Mouse (Mus musculus) kidney, postnatal 0 days (tissue): Measurements from ENCODE around the gene Notch2. TPM values are rescaled to one million over a fixed set of nuclear protein-coding genes. Genes with fewer than 3 reads are reported as not detected.

Experiments used
- ATAC-seq: fragments of 200-750 bp; cut with Nextera tagmentation; replicated peaks from 2 replicates; pipeline ENCODE4 v1.8.0; 2017; ENCODE audit warnings: low read depth, moderate number of reproducible peaks, moderate TSS enrichment, moderate library complexity; ENCODE audit not compliant: low FRiP score
- DNase-seq: peaks from one replicate; pipeline ENCODE4 v3.0.0-alpha.2; 2016; ENCODE audit warnings: low spot score
- H3K27ac ChIP-seq: fragments of 300-500 bp; sonication (generic); 2 replicates; pipeline ENCODE4 v1.5.1; 2014; ENCODE audit warnings: mild to moderate bottlenecking
- H3K27me3 ChIP-seq: fragments of 300-500 bp; sonication (generic); 2 replicates; pipeline ENCODE4 v1.6.1; 2014; ENCODE audit warnings: low read length, mixed read lengths; ENCODE audit not compliant: insufficient read depth
- H3K36me3 ChIP-seq: fragments of 300-500 bp; sonication (generic); 2 replicates; pipeline ENCODE4 v1.6.1; 2014; ENCODE audit warnings: low read length, mixed read lengths; ENCODE audit not compliant: insufficient read depth
- H3K4me1 ChIP-seq: fragments of 300-500 bp; sonication (generic); replicated peaks from 2 replicates; pipeline ENCODE4 v1.6.1; 2014; ENCODE audit warnings: antibody characterized with exemption, low read length, mixed read lengths; ENCODE audit not compliant: insufficient read depth
- H3K4me2 ChIP-seq: fragments of 300-500 bp; sonication (generic); 2 replicates; pipeline ENCODE4 v1.6.1; 2014; ENCODE audit warnings: mild to moderate bottlenecking, low read length, moderate library complexity, mixed read lengths
- H3K4me3 ChIP-seq: fragments of 300-500 bp; sonication (generic); replicated peaks from 2 replicates; pipeline ENCODE4 v1.5.1; 2014; ENCODE audit warnings: low read depth, low read length
- H3K9ac ChIP-seq: fragments of 300-500 bp; sonication (generic); 2 replicates; pipeline ENCODE4 v1.6.1; 2014; ENCODE audit warnings: low read depth, low read length
- H3K9me3 ChIP-seq: fragments of 300-500 bp; sonication (generic); replicated peaks from 2 replicates; pipeline ENCODE4 v1.6.1; 2016; ENCODE audit warnings: low read length, inconsistent platforms, mixed read lengths
- CTCF ChIP-seq: IDR thresholded peaks from 2 replicates; pipeline ENCODE4 v1.5.1; 2016; ENCODE audit warnings: antibody characterized with exemption, low read depth, mild to moderate bottlenecking, moderate library complexity
- WGBS: fragments of 180-500 bp; shearing (Covaris S2); extraction: QIAGEN DNeasy Blood & Tissue Kit; methylation state at CpG from one replicate; pipeline ENCODE4 v1.1.7; 2014; 5-methylcytosine and 5-hydroxymethylcytosine counted together
- polyA plus RNA-seq: library from polyadenylated mRNA; unstranded; fragments of >200 nt; fragmentation: Nextera tagmentation; extraction: Ambion mirVana; gene quantifications from 2 replicates; pipeline ENCODE4 v1.2.1, GENCODE M21; 2015

The Notch2 gene
- polyA plus RNA-seq, 1 experiment from 2014 or later = 25.2 TPM

DNA sequence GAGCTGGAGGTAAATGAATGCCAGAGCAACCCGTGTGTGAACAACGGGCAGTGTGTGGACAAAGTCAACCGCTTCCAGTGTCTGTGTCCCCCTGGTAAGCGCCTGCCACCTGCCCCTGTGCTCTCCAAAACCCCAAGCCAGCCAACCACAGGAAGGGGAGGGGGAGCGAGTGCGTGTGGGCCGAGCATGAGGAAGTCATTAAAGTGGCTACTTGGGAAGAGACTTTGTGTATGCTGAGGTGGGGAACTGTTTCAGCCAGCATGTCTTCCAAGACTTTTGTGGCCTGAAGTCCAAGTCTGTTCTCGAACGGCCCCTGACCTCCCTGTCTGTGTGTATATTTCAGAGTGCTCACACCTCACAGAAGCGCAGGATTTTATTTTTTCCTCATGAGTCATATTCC lies 88.2 kb downstream of the Notch2 start:
- peaks cover 66% of the 10 kb centered on the region for H3K36me3 ChIP-seq
- DNase-seq (no peak), ATAC-seq (no peak; the same call in 1 of the 2 replicates)
- H3K9me3 ChIP-seq = no peaks in the 10 kb centered on the region; the same call in 1 of the 2 replicates
- no peak overlapping the region for H3K4me3 ChIP-seq
- H3K9ac ChIP-seq = no peak overlapping the region
- TF ChIP-seq CTCF = no peak
- peak overlapping the region; percentile 10; the same call in 1 of the 2 replicates for H3K27ac ChIP-seq
- H3K4me2 ChIP-seq = no peak overlapping the region
- WGBS = 63% methylated on average over 10 of the region's 10 CpGs
- H3K27me3 ChIP-seq = no peaks in the 10 kb centered on the region
- no peaks in the 10 kb centered on the region for H3K4me1 ChIP-seq

DNA sequence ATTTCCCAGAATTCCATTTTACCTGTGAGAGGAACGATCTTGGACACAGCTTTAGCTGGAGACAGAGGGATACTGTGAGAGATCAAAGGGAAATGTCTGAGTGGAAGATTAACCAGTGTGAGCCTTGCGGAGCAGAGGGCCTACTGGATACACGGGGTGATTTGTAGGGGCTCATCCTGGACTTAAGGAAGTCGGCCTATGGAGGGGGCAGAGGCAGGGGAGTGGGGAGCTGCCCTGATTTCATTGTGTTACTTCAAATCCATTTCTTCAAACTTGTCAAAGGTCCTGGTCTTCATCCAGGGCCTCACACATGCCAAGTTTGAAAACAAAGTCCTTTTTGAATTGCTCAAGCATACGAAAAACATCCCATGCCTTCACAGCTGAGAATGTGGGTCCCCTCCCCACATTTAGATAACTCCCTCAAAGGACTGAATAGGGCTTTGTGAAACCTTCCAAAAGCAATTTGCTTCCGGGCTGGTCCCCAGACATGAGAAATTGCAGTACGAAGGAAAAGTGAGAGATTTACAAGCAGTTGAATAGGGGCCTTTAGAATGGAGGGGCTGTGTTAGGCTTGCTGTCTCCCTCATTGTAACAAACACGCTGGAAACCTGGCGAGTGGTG lies 91.6 kb downstream of the Notch2 start:
- H3K4me3 ChIP-seq = no peak overlapping the region
- no peak overlapping the region for H3K4me2 ChIP-seq
- H3K9ac ChIP-seq = no peak overlapping the region
- peak overlapping the region; percentile 15; the same call in 1 of the 2 replicates for H3K27ac ChIP-seq
- 54% methylated on average over 9 of the region's 9 CpGs for whole genome bisulfite sequencing
- H3K27me3 ChIP-seq = no peaks in the 10 kb centered on the region
- no peak for ATAC-seq
- no peak for TF ChIP-seq CTCF
- H3K9me3 ChIP-seq = no peaks in the 10 kb centered on the region; the same call in 1 of the 2 replicates
- H3K36me3 ChIP-seq = peaks cover 63% of the 10 kb centered on the region
- 0 out of 2 replicates have a peak, but pooled peaks cover 3% of the 10 kb centered on the region for H3K4me1 ChIP-seq
- no peak for DNase-seq

DNA sequence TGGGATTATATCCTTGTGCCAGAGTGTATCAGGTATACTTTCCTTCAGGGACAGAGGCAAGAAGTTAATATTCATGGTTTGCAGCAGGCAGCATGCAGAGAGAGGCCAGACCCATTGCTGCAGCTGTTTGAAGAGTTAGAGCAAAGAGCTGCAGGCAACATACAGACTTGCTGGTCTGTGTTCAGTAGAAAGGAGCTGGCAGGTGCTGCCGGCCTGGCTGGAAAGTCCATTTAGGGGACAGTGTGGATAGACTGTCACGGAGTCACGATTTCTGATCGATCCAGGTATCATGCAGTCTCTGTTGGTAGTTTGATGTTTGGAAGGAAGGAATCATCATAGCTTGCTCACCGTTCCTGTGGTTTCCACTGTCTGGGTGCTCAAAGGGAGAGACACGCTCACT lies 92.2 kb downstream of the Notch2 start:
- DNase-seq (no peak), ATAC-seq (no peak)
- 0 out of 2 replicates have a peak, but pooled peaks cover 3% of the 10 kb centered on the region for H3K4me1 ChIP-seq
- no peak overlapping the region for H3K4me3 ChIP-seq
- no peaks in the 10 kb centered on the region for H3K27me3 ChIP-seq
- 80% methylated on average over 6 of the region's 6 CpGs for WGBS
- peak overlapping the region; percentile 38; the same call in 1 of the 2 replicates for H3K27ac ChIP-seq
- no peaks in the 10 kb centered on the region; the same call in 1 of the 2 replicates for H3K9me3 ChIP-seq
- no peak overlapping the region for H3K9ac ChIP-seq
- H3K4me2 ChIP-seq = no peak overlapping the region
- peaks cover 58% of the 10 kb centered on the region for H3K36me3 ChIP-seq
- TF ChIP-seq CTCF = no peak

DNA sequence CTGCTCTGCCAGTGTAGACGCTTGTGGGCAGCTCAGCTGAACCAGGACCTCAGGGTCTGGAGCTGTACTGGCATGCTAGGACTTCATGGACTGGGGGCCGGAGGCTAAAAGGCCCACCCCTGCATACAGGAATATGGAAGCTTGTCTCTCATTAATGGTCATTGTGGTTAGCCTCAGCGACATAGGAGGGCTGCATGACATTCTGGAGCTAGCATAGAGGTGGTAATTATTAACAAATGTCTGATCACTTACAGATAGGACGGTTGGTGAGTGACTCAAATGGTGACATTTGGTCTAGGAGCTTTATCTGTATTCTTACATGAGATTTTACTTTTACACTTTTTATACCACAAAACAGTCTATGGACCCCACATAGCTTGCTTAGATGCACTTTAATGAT lies 92.8 kb downstream of the Notch2 start:
- peaks cover 55% of the 10 kb centered on the region for H3K36me3 ChIP-seq
- ATAC-seq = peak; percentile 15; the same call in 1 of the 2 replicates

DNA sequence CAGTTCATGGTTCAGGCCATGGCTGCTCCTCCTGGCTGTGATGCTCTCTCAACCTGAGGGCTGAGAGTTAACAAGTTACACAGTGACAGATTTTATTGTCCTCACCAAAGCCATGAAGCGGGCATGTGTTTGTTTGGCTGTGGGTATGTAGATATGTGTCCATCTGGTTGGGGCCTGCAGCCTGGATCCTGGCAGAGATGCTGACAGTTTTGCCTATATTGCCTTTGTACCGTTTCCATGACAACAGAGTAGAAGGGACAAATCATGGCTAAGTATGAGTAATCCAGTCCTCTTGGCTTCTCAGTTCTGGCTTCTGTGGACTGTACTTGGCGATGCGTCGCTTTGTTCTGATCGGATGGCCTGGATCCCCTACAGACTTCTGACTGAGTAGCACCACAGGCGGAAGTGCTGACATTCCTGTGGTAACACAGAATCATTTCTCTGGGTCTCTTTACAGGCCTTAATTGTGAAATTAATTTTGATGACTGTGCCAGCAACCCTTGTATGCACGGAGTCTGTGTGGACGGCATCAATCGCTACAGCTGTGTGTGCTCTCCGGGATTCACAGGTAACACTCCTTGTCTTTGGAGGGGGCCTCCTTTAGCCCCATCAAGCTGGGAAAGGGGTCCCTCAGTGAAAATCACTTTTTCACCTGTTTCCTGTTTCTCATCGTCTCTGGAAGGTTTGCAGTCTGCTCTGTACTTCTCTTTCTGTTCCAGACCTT lies 93.4 kb downstream of the Notch2 start:
- 83% methylated on average over 12 of the region's 12 CpGs for WGBS
- Histone ChIP-seq H3K9ac (no peak overlapping the region), H3K27me3 (no peaks in the 10 kb centered on the region), H3K4me3 (no peak overlapping the region), H3K4me1 (0 out of 2 replicates have a peak, but pooled peaks cover 3% of the 10 kb centered on the region), H3K36me3 (peaks cover 53% of the 10 kb centered on the region), H3K4me2 (no peak overlapping the region), H3K9me3 (no peaks in the 10 kb centered on the region; the same call in 1 of the 2 replicates), H3K27ac (peak overlapping the region; percentile 38; the same call in 1 of the 2 replicates)
- no peak for TF ChIP-seq CTCF
- ATAC-seq (0 out of 2 replicates have a peak, but pooled peaks have one; percentile 8), DNase-seq (no peak)

More for the DNA sequence above, 92.8 kb downstream of the Notch2 start:
- Histone ChIP-seq H3K4me2 (no peak overlapping the region), H3K9me3 (no peaks in the 10 kb centered on the region; the same call in 1 of the 2 replicates), H3K4me3 (no peak overlapping the region), H3K27me3 (no peaks in the 10 kb centered on the region), H3K9ac (no peak overlapping the region), H3K4me1 (0 out of 2 replicates have a peak, but pooled peaks cover 3% of the 10 kb centered on the region), H3K27ac (peak overlapping the region; percentile 38; the same call in 1 of the 2 replicates)
- WGBS = 66% methylated on average over 4 of the region's 4 CpGs
- no peak for TF ChIP-seq CTCF
- no peak for DNase-seq

DNA sequence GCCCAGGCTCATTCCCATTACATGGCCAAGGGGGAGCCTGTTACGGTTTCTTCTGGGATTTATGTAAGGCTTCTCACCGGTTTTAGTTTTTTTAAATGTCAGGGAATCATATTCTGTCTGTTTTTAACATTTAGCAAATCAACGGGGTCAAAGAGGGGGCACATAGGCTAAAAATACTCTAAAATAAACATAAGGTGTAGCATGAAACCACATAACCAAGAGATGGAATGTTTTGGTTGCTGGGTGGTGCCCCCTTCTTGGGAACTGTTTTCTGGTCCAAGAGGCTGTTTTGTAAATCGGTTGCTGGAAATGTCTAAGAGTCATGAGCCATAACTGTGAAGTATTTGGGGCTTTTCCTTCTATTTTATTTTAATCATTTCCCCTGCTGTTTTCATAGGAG lies 95.1 kb downstream of the Notch2 start:
- no peaks in the 10 kb centered on the region for H3K9me3 ChIP-seq
- no peak overlapping the region for H3K4me3 ChIP-seq
- peaks cover 48% of the 10 kb centered on the region for H3K36me3 ChIP-seq
- ATAC-seq = no peak
- no peaks in the 10 kb centered on the region for H3K27me3 ChIP-seq
- 0 out of 2 replicates have a peak overlapping the region, but pooled peaks have one; percentile 42 for H3K27ac ChIP-seq
- TF ChIP-seq CTCF = no peak
- 0 out of 2 replicates have a peak, but pooled peaks cover 3% of the 10 kb centered on the region for H3K4me1 ChIP-seq
- H3K4me2 ChIP-seq = no peak overlapping the region
- WGBS = 52% methylated on average over 4 of the region's 4 CpGs
- no peak overlapping the region for H3K9ac ChIP-seq
- no peak for DNase-seq
